8 mouse cellular contexts compared by ENCODE assay signal in genomic region chr8:71477196-71477845, GRCm38 (mm10). TPM values are rescaled to one million over a fixed set of nuclear protein-coding genes. Genes with fewer than 3 reads are reported as not detected.
DNase-seq lines count a peak whose midpoint lies in the region; ATAC-seq and TF ChIP-seq lines count a peak whose summit lies in the region.

No protein-coding gene starts in this region.

- H3K79me2 ChIP-seq in heart, adult 2 months (replicated peaks; ENCODE audit: control insufficient read depth, insufficient read depth, low read length): no peaks in the 10 kb centered on the region
- H3K79me2 ChIP-seq in C2C12 (ENCODE audit: control insufficient read depth, insufficient read depth): peaks cover under 1% of the 10 kb centered on the region

- no peak for TF ChIP-seq POLR2A in heart, adult 2 months (IDR thresholded peaks at IDR 0.05; ENCODE audit: insufficient read depth, low read depth, low read length)

- H3K79me3 ChIP-seq in C2C12 (ENCODE audit: low read depth): no peaks in the 10 kb centered on the region

- WGBS in heart, adult 2 months: 63% methylated on average over 14 of the region's 14 CpGs
- WGBS in hindbrain, embryonic 14.5 days: 43% methylated on average over 14 of the region's 14 CpGs
- 39% methylated on average over 14 of the region's 14 CpGs for WGBS in midbrain, embryonic 12.5 days

- H3K4me2 ChIP-seq in hindbrain, embryonic 14.5 days (replicated peaks): peak overlapping the region; percentile 73
- H3K4me2 ChIP-seq in midbrain, embryonic 12.5 days (replicated peaks): peak overlapping the region; percentile 87

- intact Hi-C loops in heart, adult 2 months (cut with DNase I): no loop called here

- no peaks in the 10 kb centered on the region for H3K36me3 ChIP-seq in heart, adult 2 months (ENCODE audit: control insufficient read depth, insufficient read depth, low read length)
- peaks cover 25% of the 10 kb centered on the region for H3K36me3 ChIP-seq in C2C12 (ENCODE audit: control insufficient read depth, insufficient read depth)
- peaks cover 73% of the 10 kb centered on the region for H3K36me3 ChIP-seq in hindbrain, embryonic 14.5 days (replicated peaks; ENCODE audit: control insufficient read depth, insufficient read depth)
- H3K36me3 ChIP-seq in midbrain, embryonic 12.5 days: peaks cover 74% of the 10 kb centered on the region

- peaks cover 3% of the 10 kb centered on the region for H3K4me1 ChIP-seq in heart, adult 2 months (ENCODE audit: control insufficient read depth, insufficient read depth, low read length)
- H3K4me1 ChIP-seq in hindbrain, embryonic 14.5 days (replicated peaks; ENCODE audit: control insufficient read depth, insufficient read depth, low read length): peaks cover 9% of the 10 kb centered on the region
- H3K4me1 ChIP-seq in midbrain, embryonic 12.5 days: peaks cover 24% of the 10 kb centered on the region

- no peak for ATAC-seq in hindbrain, embryonic 14.5 days (ENCODE audit: low FRiP score)
- ATAC-seq in midbrain, embryonic 12.5 days (ENCODE audit: low FRiP score, low read depth): no peak

- H3K9me3 ChIP-seq in hindbrain, embryonic 14.5 days (ENCODE audit: control insufficient read depth, low read length): no peaks in the 10 kb centered on the region
- H3K9me3 ChIP-seq in midbrain, embryonic 12.5 days: no peaks in the 10 kb centered on the region

- no peak overlapping the region for H3K9ac ChIP-seq in heart, adult 2 months (ENCODE audit: low read depth, low read length)
- peak overlapping the region; percentile 70 for H3K9ac ChIP-seq in hindbrain, embryonic 14.5 days
- H3K9ac ChIP-seq in midbrain, embryonic 12.5 days (replicated peaks): peak overlapping the region; percentile 72

- TF ChIP-seq EP300 in heart, adult 2 months (IDR thresholded peaks at IDR 0.05; ENCODE audit: insufficient read depth, low read depth, low read length): no peak

- H3K27me3 ChIP-seq in heart, adult 2 months (ENCODE audit: control insufficient read depth, insufficient read depth, low read length): no peaks in the 10 kb centered on the region
- no peaks in the 10 kb centered on the region for H3K27me3 ChIP-seq in C2C12 (ENCODE audit: control insufficient read depth, insufficient read depth, insufficient read length)
- H3K27me3 ChIP-seq in hindbrain, embryonic 14.5 days (ENCODE audit: control insufficient read depth, insufficient read depth, low read length): no peaks in the 10 kb centered on the region
- peaks cover 22% of the 10 kb centered on the region for H3K27me3 ChIP-seq in midbrain, embryonic 12.5 days

- H3K4me3 ChIP-seq in heart, adult 2 months: peak overlapping the region; percentile 65
- H3K4me3 ChIP-seq in C2C12 (ENCODE audit: insufficient read depth, poor library complexity, severe bottlenecking): no peak overlapping the region
- H3K4me3 ChIP-seq in hindbrain, embryonic 14.5 days (replicated peaks; ENCODE audit: low read length): peak overlapping the region; percentile 49
- H3K4me3 ChIP-seq in midbrain, embryonic 12.5 days: peak overlapping the region; percentile 60

- no peak for DNase-seq in heart, adult 2 months
- DNase-seq in heart, adult 9 months (ENCODE audit: low spot score in 2 of 2): no peak
- DNase-seq in cerebellum, postnatal 25 days: peak; percentile 51 to 71
- DNase-seq in hindbrain, embryonic 14.5 days (ENCODE audit: low spot score): no peak
- no peak for DNase-seq in urinary bladder, postnatal 4 days (ENCODE audit: low spot score in 2 of 2)
- no peak for DNase-seq in MN1 (ENCODE audit: low spot score)

- peak; percentile 55 for TF ChIP-seq CTCF in heart, adult 2 months (IDR thresholded peaks at IDR 0.05)
- peak; percentile 9 for TF ChIP-seq CTCF in C2C12 (IDR thresholded peaks at IDR 0.05; ENCODE audit: control insufficient read depth, insufficient read depth, insufficient read length)

- peak overlapping the region; percentile 91 for H3K27ac ChIP-seq in heart, adult 2 months
- peak overlapping the region; percentile 89 for H3K27ac ChIP-seq in hindbrain, embryonic 14.5 days
- peak overlapping the region; percentile 90 for H3K27ac ChIP-seq in midbrain, embryonic 12.5 days (replicated peaks)

- H3ac ChIP-seq in C2C12 (ENCODE audit: control insufficient read depth, insufficient read length, low read depth): peak overlapping the region; percentile 8

TF ChIP-seq in C2C12, 6 proteins besides CTCF, POLR2A, EP300 and RAD21:
- TF ChIP-seq CEBPB (IDR thresholded peaks at IDR 0.05; ENCODE audit: low read depth) (no peak), MAX (IDR thresholded peaks at IDR 0.05) (peak; percentile 58), MYOG (IDR thresholded peaks at IDR 0.05; ENCODE audit: control insufficient read depth, extremely low read depth, insufficient read length) (no peak), FOSL1 (IDR thresholded peaks at IDR 0.05; ENCODE audit: insufficient read depth, low read length, poor library complexity, severe bottlenecking) (no peak), USF1 (IDR thresholded peaks at IDR 0.05; ENCODE audit: low read depth) (no peak), MYOD1 (IDR thresholded peaks at IDR 0.05; ENCODE audit: control insufficient read depth, insufficient read length, low read depth) (no peak)
TF ChIP-seq in C2C12: peak in this region for 1.

RNA-seq across cellular contexts. Expression of gene Dda1, which starts 8.3 kb away (rescaled TPM):
- 10 to 100 TPM; 30.4 to 31.8 TPM for total RNA-seq in heart, adult 2 months (2021)
- polyA plus RNA-seq in heart, adult 2 months (2012; rRNA removed): 51.8 and 51.9 TPM in 2 replicates
- polyA plus RNA-seq in C2C12 (2012; fragmentation: generic; extraction: Trizol): 104 TPM
- 218 and 236 TPM in 2 replicates for polyA plus RNA-seq in hindbrain, embryonic 14.5 days (2014; fragmentation: Nextera tagmentation; extraction: Ambion mirVana)
- polyA plus RNA-seq in midbrain, embryonic 12.5 days (2016; fragmentation: Nextera tagmentation; extraction: Ambion mirVana): 145 and 152 TPM in 2 replicates

RNA-seq across cellular contexts. Expression of gene Ano8, which starts 8.4 kb away (rescaled TPM):
- total RNA-seq in heart, adult 2 months (2021): 10 to 100 TPM; 15.6 to 16.3 TPM
- 15.3 and 18.4 TPM in 2 replicates for polyA plus RNA-seq in heart, adult 2 months (2012; rRNA removed)
- polyA plus RNA-seq in C2C12 (2012; fragmentation: generic; extraction: Trizol): 22.1 TPM
- 8.5 and 10.6 TPM in 2 replicates for polyA plus RNA-seq in hindbrain, embryonic 14.5 days (2014; fragmentation: Nextera tagmentation; extraction: Ambion mirVana)
- polyA plus RNA-seq in midbrain, embryonic 12.5 days (2016; fragmentation: Nextera tagmentation; extraction: Ambion mirVana): 14.2 and 18.7 TPM in 2 replicates

RNA-seq across cellular contexts. Expression of gene Gtpbp3, which starts 10.6 kb away (rescaled TPM):
- total RNA-seq in heart, adult 2 months (2021): 10 to 100 TPM; 16.6 to 20.5 TPM
- polyA plus RNA-seq in heart, adult 2 months (2012; rRNA removed): 18.4 and 19.8 TPM in 2 replicates
- 21.4 TPM for polyA plus RNA-seq in C2C12 (2012; fragmentation: generic; extraction: Trizol)
- polyA plus RNA-seq in hindbrain, embryonic 14.5 days (2014; fragmentation: Nextera tagmentation; extraction: Ambion mirVana): 4.7 and 7.3 TPM in 2 replicates
- polyA plus RNA-seq in midbrain, embryonic 12.5 days (2016; fragmentation: Nextera tagmentation; extraction: Ambion mirVana): 15.5 and 18.3 TPM in 2 replicates

RNA-seq across cellular contexts. Expression of gene Mrpl34, which starts 12.6 kb away (rescaled TPM):
- total RNA-seq in heart, adult 2 months (2021): 100 to 1,000 TPM; 120 to 128 TPM
- polyA plus RNA-seq in heart, adult 2 months (2012; rRNA removed): 81.7 and 153 TPM in 2 replicates
- polyA plus RNA-seq in C2C12 (2012; fragmentation: generic; extraction: Trizol): 121 TPM
- 158 and 195 TPM in 2 replicates for polyA plus RNA-seq in hindbrain, embryonic 14.5 days (2014; fragmentation: Nextera tagmentation; extraction: Ambion mirVana)
- 235 and 245 TPM in 2 replicates for polyA plus RNA-seq in midbrain, embryonic 12.5 days (2016; fragmentation: Nextera tagmentation; extraction: Ambion mirVana)

RNA-seq across cellular contexts. Expression of gene Abhd8, which starts 13.9 kb away (rescaled TPM):
- total RNA-seq in heart, adult 2 months (2021): 10 to 100 TPM; 25.8 to 26.5 TPM
- 30.4 and 38.3 TPM in 2 replicates for polyA plus RNA-seq in heart, adult 2 months (2012; rRNA removed)
- 73.6 TPM for polyA plus RNA-seq in C2C12 (2012; fragmentation: generic; extraction: Trizol)
- 125 and 126 TPM in 2 replicates for polyA plus RNA-seq in hindbrain, embryonic 14.5 days (2014; fragmentation: Nextera tagmentation; extraction: Ambion mirVana)
- polyA plus RNA-seq in midbrain, embryonic 12.5 days (2016; fragmentation: Nextera tagmentation; extraction: Ambion mirVana): 109 and 111 TPM in 2 replicates

Comparison
In these comparisons a context has a peak if more than half of its experiments do, and no peak if none do; other contexts are left out.
1. DNase-seq: peak in cerebellum, postnatal 25 days (2 of 2); none in heart, adult 2 months (0 of 2), heart, adult 9 months (0 of 2), hindbrain, embryonic 14.5 days (single experiment), urinary bladder, postnatal 4 days (0 of 2) and MN1 (single experiment).
2. Peak in every context shown above with its lines, with median percentiles within 50 percentile points of each other: H3K27ac ChIP-seq.